Mouse (Mus musculus) liver, embryonic 14.5 days (tissue): ENCODE results near the gene Sfi1. TPM values are rescaled to one million over a fixed set of nuclear protein-coding genes. Genes with fewer than 3 reads are reported as not detected.
A peak's percentile ranks its signal among the peaks of the same experiment; 100 is the strongest.
"Not testable (repeated sequence)": the region's sequence is repeated elsewhere in the genome, so short reads cannot be mapped to it uniquely, and the experiment has no call there.

Source experiments
- ATAC-seq: fragments of 200-750 bp; cut with Nextera tagmentation; 2 replicates; pipeline ENCODE4 v1.8.0; 2017; ENCODE audit warnings: moderate number of reproducible peaks, mild to moderate bottlenecking, moderate library complexity; ENCODE audit not compliant: insufficient read depth
- DNase-seq, 3 experiments: peaks; one replicate each; pipeline ENCODE4 v3.0.0-alpha.2; 2012 to 2013; ENCODE audit warnings: low read depth in 3 of 3, low spot score in 3 of 3
- H3K27ac ChIP-seq: fragments of 300-500 bp; sonication (generic); 2 replicates; pipeline ENCODE4 v1.5.1; 2014; ENCODE audit warnings: moderate library complexity, mild to moderate bottlenecking, control low read depth, inconsistent platforms
- H3K27me3 ChIP-seq: fragments of 300-500 bp; sonication (generic); 2 replicates; pipeline ENCODE4 v1.6.1; 2014; ENCODE audit warnings: mild to moderate bottlenecking, low read length, moderate library complexity; ENCODE audit not compliant: control insufficient read depth, insufficient read depth
- H3K36me3 ChIP-seq: fragments of 300-500 bp; sonication (generic); replicated peaks from 2 replicates; pipeline ENCODE4 v1.6.1; 2014; ENCODE audit warnings: low read depth; ENCODE audit not compliant: control insufficient read depth, insufficient read depth
- H3K4me1 ChIP-seq, 2 experiments: fragments of 200-500 bp in 1 of 2; fragments of 300-500 bp in 1 of 2; sonication (generic) in 1 of 2; replicated peaks; 2 replicates each; pipeline ENCODE4 v1.6.1; 2012 to 2014; ENCODE audit warnings: antibody characterized with exemption in 1 of 2, inconsistent platforms in 1 of 2, low read length in 1 of 2; ENCODE audit not compliant: control insufficient read depth in 2 of 2, insufficient read depth in 2 of 2
- H3K4me2 ChIP-seq: fragments of 300-500 bp; sonication (generic); 2 replicates; pipeline ENCODE4 v1.6.1; 2014; ENCODE audit warnings: low read depth, mild to moderate bottlenecking, control low read depth, moderate library complexity
- H3K4me3 ChIP-seq, 2 experiments: fragments of 200-500 bp in 1 of 2; fragments of 300-500 bp in 1 of 2; sonication (generic) in 1 of 2; 2 replicates each; pipeline ENCODE4 v1.5.1; 2012 to 2014; ENCODE audit warnings: low read depth in 2 of 2, low read length in 2 of 2, mild to moderate bottlenecking in 2 of 2, control low read depth in 1 of 2, inconsistent platforms in 1 of 2, moderate library complexity in 1 of 2; ENCODE audit not compliant: insufficient read depth in 1 of 2
- H3K9ac ChIP-seq: fragments of 300-500 bp; sonication (generic); replicated peaks from 2 replicates; pipeline ENCODE4 v1.6.1; 2014; ENCODE audit warnings: mild to moderate bottlenecking, control low read depth, moderate library complexity
- H3K9me3 ChIP-seq: fragments of 300-500 bp; sonication (generic); 2 replicates; pipeline ENCODE4 v1.6.1; 2016; ENCODE audit warnings: low read length, mixed read lengths; ENCODE audit not compliant: control insufficient read depth
- WGBS: fragments of 180-500 bp; shearing (Covaris S2); extraction: QIAGEN DNeasy Blood & Tissue Kit; methylation state at CpG from one replicate; pipeline ENCODE4 v1.1.7; 2014; ENCODE audit not compliant: insufficient replicate concordance; 5-methylcytosine and 5-hydroxymethylcytosine counted together
- polyA plus RNA-seq, 2 experiments: library from polyadenylated mRNA; depleted of rRNA in 1 of 2; stranded (reverse) in 1 of 2; unstranded in 1 of 2; fragments of >200 nt; fragmentation: Nextera tagmentation in 1 of 2; extraction: Ambion mirVana in 1 of 2; gene quantifications; 2 replicates each; pipeline versions ENCODE4 v1.2.1 to v1.2.3; 2012 to 2014

Gene Sfi1
- polyA plus RNA-seq, 2 experiments: 1.7 to 5.4 TPM

DNA sequence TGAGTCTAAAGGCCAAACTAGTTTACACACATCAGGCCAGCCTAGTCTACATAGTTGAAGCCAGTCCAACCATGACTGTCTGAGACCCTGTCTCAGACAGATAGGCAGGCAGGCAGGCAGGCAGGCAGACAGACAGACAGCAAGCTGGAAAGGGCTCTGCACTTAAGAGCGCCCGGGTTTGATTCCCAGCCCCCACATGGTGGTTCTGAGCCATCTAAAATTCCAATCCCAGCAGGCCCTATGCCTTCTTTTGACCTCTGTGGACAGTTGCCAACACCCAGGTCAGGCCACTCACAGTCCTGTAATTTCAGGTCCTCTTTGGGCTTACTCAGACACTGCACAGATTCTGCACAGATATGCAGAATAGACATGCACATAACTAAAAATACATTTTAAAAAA, 46.5 kb downstream of the Sfi1 start:
- not testable (repeated sequence) for H3K27me3 ChIP-seq, H3K27ac ChIP-seq, H3K4me3 ChIP-seq, H3K9ac ChIP-seq, ATAC-seq, H3K4me2 ChIP-seq, DNase-seq, H3K9me3 ChIP-seq, H3K4me1 ChIP-seq, H3K36me3 ChIP-seq
- 88% methylated on average over 2 of the region's 2 CpGs for WGBS

GRCm38 (mm10) chr11:3145359-3146165, 47.7 kb downstream of the Sfi1 start:
- H3K27ac ChIP-seq, ATAC-seq, H3K4me1 ChIP-seq, DNase-seq, H3K4me2 ChIP-seq, H3K9me3 ChIP-seq, H3K27me3 ChIP-seq, H3K4me3 ChIP-seq, H3K9ac ChIP-seq, H3K36me3 ChIP-seq: not testable (repeated sequence)
- WGBS: 68% methylated on average over 7 of the region's 9 CpGs

DNA sequence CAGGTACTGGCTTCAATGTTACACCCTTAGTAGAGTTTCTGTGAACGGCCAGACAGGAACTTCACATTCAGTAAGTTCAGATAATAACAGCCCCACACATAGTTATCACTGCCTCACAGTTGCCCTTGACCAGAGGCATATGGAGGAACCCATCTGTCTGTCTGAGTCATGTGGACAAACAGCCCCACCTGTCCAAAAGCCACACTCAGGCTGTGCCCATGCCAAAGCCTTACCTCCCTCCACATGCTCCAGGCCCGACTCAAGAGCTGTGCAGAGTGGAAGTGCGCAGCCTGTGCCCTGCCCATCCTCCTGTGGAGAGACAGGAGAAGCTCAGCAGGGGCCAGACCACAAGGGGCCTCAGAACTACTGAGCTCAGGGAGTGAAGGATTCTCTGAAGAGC, 49.3 kb downstream of the Sfi1 start:
- not testable (repeated sequence) for ATAC-seq, H3K9ac ChIP-seq, H3K9me3 ChIP-seq, H3K4me3 ChIP-seq, DNase-seq, H3K4me2 ChIP-seq, H3K36me3 ChIP-seq, H3K27me3 ChIP-seq, H3K27ac ChIP-seq, H3K4me1 ChIP-seq
- WGBS: 26% methylated on average over 3 of the region's 3 CpGs

GRCm38 (mm10) chr11:3142413-3142812, 50.9 kb downstream of the Sfi1 start:
- H3K27ac ChIP-seq, H3K9ac ChIP-seq, H3K27me3 ChIP-seq, H3K36me3 ChIP-seq, H3K4me2 ChIP-seq, DNase-seq, H3K4me3 ChIP-seq, H3K4me1 ChIP-seq, H3K9me3 ChIP-seq: not testable (repeated sequence)
- WGBS: 67% methylated on average over 4 of the region's 5 CpGs
- peak; percentile 53 for ATAC-seq

DNA sequence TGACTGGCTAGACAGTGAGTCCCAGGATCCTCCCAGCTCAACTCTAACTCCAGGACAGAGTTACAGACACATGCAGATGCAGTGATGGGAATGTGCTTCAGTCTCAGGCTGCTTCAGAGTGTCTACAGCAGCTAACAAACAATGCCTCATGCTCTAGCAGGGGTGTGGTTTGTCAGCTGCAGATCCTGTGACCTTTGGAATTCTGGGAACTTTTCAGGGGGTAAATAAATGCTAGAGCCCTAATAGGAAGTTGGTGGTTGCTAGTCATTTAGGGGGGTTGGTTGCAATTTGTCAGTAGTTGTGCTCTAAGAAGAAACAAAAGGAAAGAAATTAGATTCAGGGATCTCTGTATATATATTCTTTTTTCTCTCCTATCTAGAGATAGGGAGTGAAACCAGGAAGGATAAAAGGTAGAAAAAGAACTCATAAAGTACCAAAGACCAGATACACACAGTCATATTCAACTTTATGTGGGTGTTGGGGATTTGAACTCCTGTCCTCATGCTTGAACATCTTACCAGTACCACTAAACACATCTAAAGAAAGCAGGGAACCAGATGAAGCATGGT, 52.2 kb downstream of the Sfi1 start:
- H3K27me3 ChIP-seq, H3K36me3 ChIP-seq, H3K27ac ChIP-seq, ATAC-seq, DNase-seq, H3K4me2 ChIP-seq, H3K4me3 ChIP-seq, H3K9ac ChIP-seq, H3K9me3 ChIP-seq, H3K4me1 ChIP-seq: not testable (repeated sequence)

DNA sequence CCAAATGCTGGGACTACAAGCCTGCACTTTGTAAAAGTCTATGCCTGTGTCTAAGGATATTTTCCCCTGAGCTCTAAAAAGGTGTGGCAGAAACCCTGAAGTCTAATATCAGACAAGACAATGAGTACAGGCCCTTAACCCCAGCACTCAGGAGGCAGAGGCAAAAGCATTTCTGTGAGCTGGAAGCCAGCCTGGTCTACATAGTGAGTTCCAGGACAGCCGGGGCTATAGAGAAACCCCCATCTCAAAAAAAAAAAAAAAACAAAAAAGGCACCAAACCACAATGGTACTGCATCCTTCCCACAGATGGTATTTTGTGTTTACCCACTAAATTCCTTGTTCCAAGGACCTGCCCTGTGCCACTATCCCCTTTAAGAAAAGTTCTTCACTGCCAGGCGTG, 54.9 kb downstream of the Sfi1 start:
- not testable (repeated sequence) for DNase-seq, H3K27me3 ChIP-seq, H3K4me3 ChIP-seq, H3K4me1 ChIP-seq, ATAC-seq, H3K4me2 ChIP-seq, H3K9ac ChIP-seq, H3K27ac ChIP-seq, H3K36me3 ChIP-seq, H3K9me3 ChIP-seq
- WGBS: 69% methylated on average over 2 of the region's 2 CpGs

- H3K4me1 ChIP-seq, DNase-seq, H3K4me2 ChIP-seq, H3K9me3 ChIP-seq, H3K27me3 ChIP-seq, H3K4me3 ChIP-seq, H3K36me3 ChIP-seq, H3K27ac ChIP-seq, H3K9ac ChIP-seq: not testable (repeated sequence)
- 76% methylated on average over 4 of the region's 4 CpGs for WGBS
- peak; percentile 13 for ATAC-seq
Measured at GRCm38 (mm10) chr11:3137279-3137678, 56.0 kb downstream of the Sfi1 start.

DNA sequence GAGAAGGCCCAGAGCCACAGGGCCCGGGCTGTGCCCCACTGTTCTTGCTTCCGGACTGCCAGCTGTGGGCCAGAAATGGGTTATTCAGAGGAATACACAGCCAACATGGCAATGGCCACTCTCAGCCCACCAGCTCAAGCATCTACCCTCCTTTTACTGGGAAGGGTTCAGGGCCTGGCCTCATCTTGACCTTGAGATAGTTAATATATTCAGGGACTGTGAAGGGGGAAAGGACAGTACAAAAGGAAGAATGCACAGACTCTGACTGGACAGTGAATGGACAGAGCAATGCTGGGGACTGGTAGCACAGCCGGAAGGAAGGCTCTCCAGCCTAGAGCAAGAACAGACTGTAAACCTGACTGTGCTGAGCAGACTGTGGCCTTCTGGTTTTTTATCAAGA, 57.3 kb downstream of the Sfi1 start:
- 76% methylated on average over 3 of the region's 3 CpGs for WGBS
- not testable (repeated sequence) for H3K9ac ChIP-seq, H3K36me3 ChIP-seq, H3K27ac ChIP-seq, H3K27me3 ChIP-seq, H3K9me3 ChIP-seq, H3K4me2 ChIP-seq, ATAC-seq, DNase-seq, H3K4me3 ChIP-seq, H3K4me1 ChIP-seq
